Mouse (Mus musculus): ENCODE data around the gene Ramac. TPM values are rescaled to one million over a fixed set of nuclear protein-coding genes. Genes with fewer than 3 reads are reported as not detected.

The Ramac gene
- 117 and 130 TPM in 2 replicates for polyA plus RNA-seq (2014; fragmentation: Nextera tagmentation; extraction: Ambion mirVana)

- H3K27me3 ChIP-seq (ENCODE audit: control insufficient read depth, insufficient read depth, low read length): no peaks in the 10 kb centered on the region
- no peaks in the 10 kb centered on the region for H3K9me3 ChIP-seq (ENCODE audit: control insufficient read depth, low read length)
- 0% methylated on average over 56 of the region's 56 CpGs for WGBS
- peaks cover 2% of the 10 kb centered on the region; the same call in 1 of the 2 replicates for H3K4me1 ChIP-seq (replicated peaks; ENCODE audit: control insufficient read depth, insufficient read depth, low read length)
- H3K4me3 ChIP-seq (ENCODE audit: low read depth, low read length): peak within 1 kb of the TSS; percentile 95
- DNase-seq (ENCODE audit: low spot score): peak; percentile 97
- peak; percentile 96 for ATAC-seq (replicated peaks; ENCODE audit: low FRiP score)
- peak within 1 kb of the TSS; percentile 93 for H3K9ac ChIP-seq (ENCODE audit: low read length)
- no peaks in the 10 kb centered on the region for H3K36me3 ChIP-seq (ENCODE audit: control insufficient read depth, insufficient read depth, low read length)
- peak within 1 kb of the TSS; percentile 90 for H3K4me2 ChIP-seq (ENCODE audit: low read depth, low read length, severe bottlenecking)
- peak within 1 kb of the TSS; percentile 59 for H3K27ac ChIP-seq (ENCODE audit: low read depth, low read length)
Measured at GRCm38 (mm10) chr7:81762180-81763109, at the start of gene Ramac. Gene Ramac (plus strand): TSS chr7:81762925.

GRCm38 (mm10) chr7:81718657-81719056, 44.1 kb upstream of the Ramac start:
- Histone ChIP-seq H3K4me2 (ENCODE audit: low read depth, low read length, severe bottlenecking) (no peak overlapping the region), H3K9ac (ENCODE audit: low read length) (no peak overlapping the region), H3K27ac (ENCODE audit: low read depth, low read length) (no peak overlapping the region), H3K27me3 (ENCODE audit: control insufficient read depth, insufficient read depth, low read length) (no peaks in the 10 kb centered on the region), H3K36me3 (ENCODE audit: control insufficient read depth, insufficient read depth, low read length) (no peaks in the 10 kb centered on the region), H3K9me3 (ENCODE audit: control insufficient read depth, low read length) (no peaks in the 10 kb centered on the region), H3K4me3 (ENCODE audit: low read depth, low read length) (no peak overlapping the region), H3K4me1 (replicated peaks; ENCODE audit: control insufficient read depth, insufficient read depth, low read length) (no peaks in the 10 kb centered on the region)
- DNase-seq (ENCODE audit: low spot score) (no peak), ATAC-seq (replicated peaks; ENCODE audit: low FRiP score) (no peak)
- 65% methylated on average over 1 of the region's 1 CpGs for WGBS

- H3K4me3 ChIP-seq (ENCODE audit: low read depth, low read length): no peak overlapping the region
- ATAC-seq (replicated peaks; ENCODE audit: low FRiP score): no peak
- no peaks in the 10 kb centered on the region for H3K4me1 ChIP-seq (replicated peaks; ENCODE audit: control insufficient read depth, insufficient read depth, low read length)
- H3K27ac ChIP-seq (ENCODE audit: low read depth, low read length): no peak overlapping the region
- no peaks in the 10 kb centered on the region for H3K27me3 ChIP-seq (ENCODE audit: control insufficient read depth, insufficient read depth, low read length)
- WGBS: 83% methylated on average over 1 of the region's 1 CpGs
- H3K36me3 ChIP-seq (ENCODE audit: control insufficient read depth, insufficient read depth, low read length): no peaks in the 10 kb centered on the region
- no peak for DNase-seq (ENCODE audit: low spot score)
- no peak overlapping the region for H3K4me2 ChIP-seq (ENCODE audit: low read depth, low read length, severe bottlenecking)
- no peak overlapping the region for H3K9ac ChIP-seq (ENCODE audit: low read length)
- no peaks in the 10 kb centered on the region for H3K9me3 ChIP-seq (ENCODE audit: control insufficient read depth, low read length)
Measured at GRCm38 (mm10) chr7:81719216-81719661, 43.5 kb upstream of the Ramac start.

GRCm38 (mm10) chr7:81721271-81721670, 41.5 kb upstream of the Ramac start:
- Histone ChIP-seq H3K9ac (ENCODE audit: low read length) (no peak overlapping the region), H3K27ac (ENCODE audit: low read depth, low read length) (no peak overlapping the region), H3K4me2 (ENCODE audit: low read depth, low read length, severe bottlenecking) (no peak overlapping the region), H3K9me3 (ENCODE audit: control insufficient read depth, low read length) (no peaks in the 10 kb centered on the region), H3K36me3 (ENCODE audit: control insufficient read depth, insufficient read depth, low read length) (no peaks in the 10 kb centered on the region), H3K27me3 (ENCODE audit: control insufficient read depth, insufficient read depth, low read length) (no peaks in the 10 kb centered on the region), H3K4me3 (ENCODE audit: low read depth, low read length) (no peak overlapping the region), H3K4me1 (replicated peaks; ENCODE audit: control insufficient read depth, insufficient read depth, low read length) (no peaks in the 10 kb centered on the region)
- no peak for DNase-seq (ENCODE audit: low spot score)
- WGBS: 70% methylated on average over 5 of the region's 5 CpGs
- no peak for ATAC-seq (replicated peaks; ENCODE audit: low FRiP score)

- no peaks in the 10 kb centered on the region for H3K36me3 ChIP-seq (ENCODE audit: control insufficient read depth, insufficient read depth, low read length)
- no peak overlapping the region for H3K9ac ChIP-seq (ENCODE audit: low read length)
- H3K9me3 ChIP-seq (ENCODE audit: control insufficient read depth, low read length): no peaks in the 10 kb centered on the region
- no peak for ATAC-seq (replicated peaks; ENCODE audit: low FRiP score)
- H3K4me3 ChIP-seq (ENCODE audit: low read depth, low read length): no peak overlapping the region
- WGBS: 94% methylated on average over 10 of the region's 10 CpGs
- H3K4me2 ChIP-seq (ENCODE audit: low read depth, low read length, severe bottlenecking): no peak overlapping the region
- H3K27me3 ChIP-seq (ENCODE audit: control insufficient read depth, insufficient read depth, low read length): no peaks in the 10 kb centered on the region
- no peaks in the 10 kb centered on the region for H3K4me1 ChIP-seq (replicated peaks; ENCODE audit: control insufficient read depth, insufficient read depth, low read length)
- H3K27ac ChIP-seq (ENCODE audit: low read depth, low read length): no peak overlapping the region
- no peak for DNase-seq (ENCODE audit: low spot score)
Measured at GRCm38 (mm10) chr7:81723851-81724250, 38.9 kb upstream of the Ramac start.

- no peaks in the 10 kb centered on the region for H3K36me3 ChIP-seq (ENCODE audit: control insufficient read depth, insufficient read depth, low read length)
- H3K9me3 ChIP-seq (ENCODE audit: control insufficient read depth, low read length): no peaks in the 10 kb centered on the region
- 86% methylated on average over 18 of the region's 18 CpGs for WGBS
- H3K4me3 ChIP-seq (ENCODE audit: low read depth, low read length): no peak overlapping the region
- DNase-seq (ENCODE audit: low spot score) (no peak), ATAC-seq (replicated peaks; ENCODE audit: low FRiP score) (no peak)
- H3K4me1 ChIP-seq (replicated peaks; ENCODE audit: control insufficient read depth, insufficient read depth, low read length): no peaks in the 10 kb centered on the region
- no peak overlapping the region for H3K4me2 ChIP-seq (ENCODE audit: low read depth, low read length, severe bottlenecking)
- H3K9ac ChIP-seq (ENCODE audit: low read length): no peak overlapping the region
- H3K27me3 ChIP-seq (ENCODE audit: control insufficient read depth, insufficient read depth, low read length): no peaks in the 10 kb centered on the region
- H3K27ac ChIP-seq (ENCODE audit: low read depth, low read length): no peak overlapping the region
Measured at GRCm38 (mm10) chr7:81725986-81726727, 36.6 kb upstream of the Ramac start.

- Histone ChIP-seq H3K4me1 (replicated peaks; ENCODE audit: control insufficient read depth, insufficient read depth, low read length) (no peaks in the 10 kb centered on the region), H3K4me2 (ENCODE audit: low read depth, low read length, severe bottlenecking) (no peak overlapping the region), H3K4me3 (ENCODE audit: low read depth, low read length) (no peak overlapping the region), H3K27ac (ENCODE audit: low read depth, low read length) (no peak overlapping the region), H3K36me3 (ENCODE audit: control insufficient read depth, insufficient read depth, low read length) (no peaks in the 10 kb centered on the region), H3K9me3 (ENCODE audit: control insufficient read depth, low read length) (no peaks in the 10 kb centered on the region), H3K9ac (ENCODE audit: low read length) (no peak overlapping the region), H3K27me3 (ENCODE audit: control insufficient read depth, insufficient read depth, low read length) (no peaks in the 10 kb centered on the region)
- ATAC-seq (replicated peaks; ENCODE audit: low FRiP score) (no peak), DNase-seq (ENCODE audit: low spot score) (no peak)
- WGBS: 78% methylated on average over 2 of the region's 2 CpGs
Measured at GRCm38 (mm10) chr7:81726728-81727005, 36.1 kb upstream of the Ramac start.

- Histone ChIP-seq H3K27ac (ENCODE audit: low read depth, low read length) (no peak overlapping the region), H3K27me3 (ENCODE audit: control insufficient read depth, insufficient read depth, low read length) (no peaks in the 10 kb centered on the region), H3K4me2 (ENCODE audit: low read depth, low read length, severe bottlenecking) (no peak overlapping the region), H3K4me1 (replicated peaks; ENCODE audit: control insufficient read depth, insufficient read depth, low read length) (no peaks in the 10 kb centered on the region), H3K36me3 (ENCODE audit: control insufficient read depth, insufficient read depth, low read length) (no peaks in the 10 kb centered on the region), H3K9ac (ENCODE audit: low read length) (no peak overlapping the region), H3K9me3 (ENCODE audit: control insufficient read depth, low read length) (no peaks in the 10 kb centered on the region), H3K4me3 (ENCODE audit: low read depth, low read length) (no peak overlapping the region)
- ATAC-seq (replicated peaks; ENCODE audit: low FRiP score) (no peak), DNase-seq (ENCODE audit: low spot score) (no peak)
- 84% methylated on average over 9 of the region's 9 CpGs for WGBS
Measured at GRCm38 (mm10) chr7:81727716-81728115, 35.0 kb upstream of the Ramac start.
